Mouse (Mus musculus): ENCODE measurements around the gene Patz1.

The Patz1 gene

DNA sequence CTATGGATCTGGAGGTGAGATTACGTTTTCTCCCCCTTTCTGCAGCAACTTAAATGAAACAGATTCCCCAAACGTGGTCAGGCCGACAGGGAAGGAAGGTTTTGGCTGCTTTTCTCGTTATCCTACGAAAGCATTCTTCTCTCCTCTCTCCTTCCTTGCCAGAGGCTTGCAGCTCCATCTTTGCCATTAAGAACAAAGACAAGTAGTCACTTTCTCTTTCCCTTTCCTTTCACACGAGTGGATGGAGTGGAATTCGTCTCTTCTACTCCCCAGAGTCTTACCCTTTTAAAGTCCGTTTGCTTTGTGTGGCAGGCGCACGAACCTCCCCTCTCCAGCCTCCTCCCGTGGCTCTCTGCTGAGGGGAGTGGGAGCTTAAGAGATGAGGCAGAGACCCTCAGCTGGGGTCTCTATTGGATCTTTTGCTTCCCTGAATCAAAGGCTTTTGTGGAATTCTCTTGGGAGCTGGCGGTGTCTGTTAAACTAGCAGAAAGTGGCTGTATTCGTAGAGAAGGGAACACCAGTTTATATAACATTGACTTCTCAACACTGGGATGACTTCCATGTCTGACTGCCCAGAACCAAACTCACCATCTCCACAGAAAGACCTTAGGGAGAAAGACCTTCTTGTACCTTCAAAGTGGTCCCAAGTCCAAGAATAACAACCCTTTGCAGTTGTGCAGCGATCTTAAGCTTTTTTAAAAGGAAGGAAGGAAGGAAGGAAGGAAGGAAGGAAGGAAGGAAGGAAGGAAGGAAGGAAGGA, 42.5 kb downstream of the Patz1 start:
- peak in 1 of 2 experiments; percentile 28 for DNase-seq

DNA sequence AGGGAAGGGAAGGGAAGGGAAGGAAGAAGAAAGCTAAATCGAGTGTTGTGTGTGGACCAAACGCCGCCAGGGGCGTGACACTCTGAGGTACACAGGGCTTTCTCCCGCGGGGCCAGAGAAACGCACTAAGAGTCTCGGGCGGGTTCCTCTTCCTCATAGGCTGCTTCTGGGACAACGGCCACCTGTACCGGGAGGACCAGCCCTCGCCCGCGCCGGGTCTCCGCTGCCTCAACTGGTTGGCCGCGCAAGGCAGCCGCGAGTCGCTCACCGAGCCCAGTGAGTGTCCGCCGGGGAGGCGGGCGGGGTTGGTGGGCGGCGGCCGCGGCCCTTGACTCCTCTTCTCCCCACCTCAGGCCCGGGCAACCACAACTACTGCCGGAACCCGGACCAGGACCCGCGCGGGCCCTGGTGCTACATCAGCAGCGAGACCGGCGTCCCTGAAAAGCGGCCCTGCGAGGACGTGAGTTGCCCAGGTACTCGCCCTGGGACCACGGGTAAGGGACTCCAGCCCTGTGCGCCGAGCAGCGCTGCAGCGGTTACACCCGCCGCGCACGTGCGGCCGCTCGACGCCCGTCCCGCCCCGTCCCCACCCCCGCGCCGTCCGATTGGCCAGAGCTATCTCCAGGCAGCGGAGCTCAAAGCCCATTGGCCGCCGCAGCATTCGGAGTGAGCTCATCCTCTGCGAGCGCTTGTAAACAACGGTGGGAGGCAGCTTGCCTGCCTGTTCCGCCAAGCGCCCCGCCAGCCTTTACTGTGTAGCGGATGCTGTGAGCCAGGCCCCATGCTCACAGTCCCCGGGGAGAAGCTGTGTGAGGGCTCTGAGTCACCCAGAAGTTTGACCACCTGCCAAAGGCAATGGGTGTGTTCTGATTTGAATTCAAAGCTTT, 43.3 kb downstream of the Patz1 start:
- peak; percentile 92 to 96 for DNase-seq

DNA sequence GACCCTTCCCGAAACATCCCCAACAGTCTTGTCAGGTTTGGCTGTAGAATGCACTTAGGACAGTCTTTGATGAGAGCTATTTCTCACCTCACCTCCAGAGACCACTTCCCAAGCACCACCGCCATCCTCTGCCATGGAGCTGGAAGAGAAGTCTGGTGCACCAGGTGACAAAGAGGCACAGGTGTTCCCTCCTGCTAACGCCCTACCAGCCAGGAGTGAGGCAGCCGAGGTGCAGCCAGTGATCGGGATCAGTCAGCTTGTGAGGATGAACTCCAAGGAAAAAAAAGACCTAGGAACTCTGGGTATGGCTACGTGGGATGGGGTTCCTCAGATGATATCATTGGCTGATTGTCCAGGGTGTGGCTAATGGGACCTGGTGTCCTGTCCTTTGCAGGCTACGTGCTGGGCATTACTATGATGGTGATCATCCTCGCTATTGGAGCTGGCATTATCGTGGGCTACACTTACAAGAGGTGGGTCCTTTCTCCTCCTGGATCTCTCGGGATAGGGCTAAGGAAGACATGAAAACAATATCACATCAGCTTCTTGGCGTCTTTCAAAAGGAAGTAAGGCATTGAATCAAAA, 44.5 kb downstream of the Patz1 start:
- DNase-seq = no peak

DNA sequence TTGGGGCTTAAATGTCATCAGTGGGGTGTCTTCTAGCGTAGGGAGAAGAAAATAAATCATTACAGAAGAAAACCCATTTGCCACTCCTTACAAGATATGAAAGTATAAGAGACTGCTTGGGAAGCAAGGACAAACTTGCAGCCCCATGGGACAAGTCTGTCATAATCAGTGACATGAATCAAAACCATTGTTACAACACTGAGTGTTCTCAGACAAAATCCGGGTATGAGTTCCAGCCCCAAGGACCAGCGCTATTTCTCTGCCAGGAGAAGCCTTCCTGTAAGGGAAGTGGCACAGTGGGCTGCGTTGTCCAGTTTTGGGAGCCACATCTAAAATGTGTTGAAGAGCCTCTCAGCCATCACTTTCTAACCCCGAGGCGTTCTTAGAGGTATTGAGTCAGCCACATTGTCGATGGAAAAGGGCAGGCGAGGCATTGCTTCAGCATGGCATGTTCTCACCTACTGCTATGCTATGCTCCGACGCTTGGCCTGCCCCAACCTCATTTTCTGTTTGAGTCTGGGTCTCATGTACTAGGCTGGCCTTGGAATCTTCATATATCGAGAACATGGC, 45.6 kb downstream of the Patz1 start:
- DNase-seq = no peak

DNA sequence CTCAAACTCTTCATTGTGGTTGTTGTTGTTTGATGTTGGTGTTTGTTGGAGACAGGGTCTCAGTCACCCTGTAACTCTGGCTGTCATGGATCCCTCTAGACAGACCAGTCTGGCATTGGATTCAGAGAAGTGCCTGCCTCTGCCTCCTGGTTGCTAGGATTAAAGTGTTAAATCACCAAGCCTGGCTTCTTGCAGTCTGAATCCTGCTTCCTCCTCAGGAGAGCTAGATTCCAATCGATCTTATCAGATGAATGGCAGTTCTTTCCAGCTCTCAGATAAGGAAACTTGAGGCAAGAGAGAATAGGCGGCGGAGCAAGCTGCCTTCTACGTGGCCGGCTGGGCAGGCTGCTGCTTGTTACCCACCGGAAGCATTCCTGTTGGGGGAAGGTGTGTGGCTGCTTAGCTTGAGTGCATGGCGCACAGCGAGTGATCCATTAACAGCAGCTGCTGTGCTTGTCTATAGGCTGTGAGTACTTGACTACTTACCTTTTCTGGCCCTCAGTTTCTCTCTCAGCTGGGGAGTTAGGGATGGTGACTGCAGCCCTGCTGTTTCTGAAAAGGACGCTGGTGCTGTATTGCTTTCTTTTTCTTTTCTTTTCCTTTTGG, 46.1 kb downstream of the Patz1 start:
- DNase-seq = peak in 1 of 2 experiments; percentile 45

DNA sequence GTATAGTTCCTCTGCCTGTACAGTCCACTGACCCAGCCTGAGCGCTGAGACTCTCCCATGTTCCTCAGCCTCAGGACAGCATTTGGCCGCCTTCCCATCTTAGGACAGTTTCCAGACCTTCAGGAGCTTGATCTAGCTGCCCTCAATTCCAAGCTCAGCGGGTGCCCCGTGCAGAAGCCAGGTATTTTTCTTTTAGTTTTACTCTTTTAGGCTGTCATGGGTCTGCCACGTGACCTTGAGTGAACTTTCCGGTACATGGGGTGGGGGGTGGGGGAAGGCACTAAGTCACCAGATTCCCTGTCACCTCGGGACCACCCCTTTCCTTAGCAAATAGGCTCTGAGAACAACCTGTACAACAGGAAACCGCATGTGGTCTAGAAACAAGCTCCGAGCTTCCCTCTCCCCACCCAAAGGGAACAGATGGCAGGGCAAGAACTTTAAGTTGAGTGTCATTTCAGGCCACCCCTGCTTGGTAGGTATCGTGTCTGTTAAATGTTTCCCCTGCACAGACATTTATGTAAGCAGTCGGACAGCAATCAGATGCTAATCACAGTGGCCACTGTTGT, 47.1 kb downstream of the Patz1 start:
- DNase-seq = peak; percentile 37 to 47

DNA sequence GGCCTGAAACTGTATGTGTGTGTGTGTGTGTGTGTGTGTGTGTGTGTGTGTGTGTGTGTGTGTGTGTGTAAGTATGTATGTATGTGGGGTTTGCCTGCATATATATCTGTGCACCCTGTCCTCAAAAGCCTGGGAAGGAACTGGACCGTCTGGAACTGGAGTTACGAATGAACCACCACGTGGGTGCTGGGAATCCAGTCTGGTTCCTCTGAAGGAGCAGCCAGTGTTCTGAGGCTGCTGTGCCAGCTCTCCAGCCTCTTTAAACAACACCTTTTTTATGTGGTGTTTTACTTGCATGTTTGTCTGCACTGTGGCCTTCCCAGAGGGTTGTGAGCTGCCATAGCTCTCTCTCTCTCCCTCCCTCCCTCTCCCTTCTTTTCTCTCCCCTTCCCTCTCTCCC, 47.9 kb downstream of the Patz1 start:
- no peak for DNase-seq

DNA sequence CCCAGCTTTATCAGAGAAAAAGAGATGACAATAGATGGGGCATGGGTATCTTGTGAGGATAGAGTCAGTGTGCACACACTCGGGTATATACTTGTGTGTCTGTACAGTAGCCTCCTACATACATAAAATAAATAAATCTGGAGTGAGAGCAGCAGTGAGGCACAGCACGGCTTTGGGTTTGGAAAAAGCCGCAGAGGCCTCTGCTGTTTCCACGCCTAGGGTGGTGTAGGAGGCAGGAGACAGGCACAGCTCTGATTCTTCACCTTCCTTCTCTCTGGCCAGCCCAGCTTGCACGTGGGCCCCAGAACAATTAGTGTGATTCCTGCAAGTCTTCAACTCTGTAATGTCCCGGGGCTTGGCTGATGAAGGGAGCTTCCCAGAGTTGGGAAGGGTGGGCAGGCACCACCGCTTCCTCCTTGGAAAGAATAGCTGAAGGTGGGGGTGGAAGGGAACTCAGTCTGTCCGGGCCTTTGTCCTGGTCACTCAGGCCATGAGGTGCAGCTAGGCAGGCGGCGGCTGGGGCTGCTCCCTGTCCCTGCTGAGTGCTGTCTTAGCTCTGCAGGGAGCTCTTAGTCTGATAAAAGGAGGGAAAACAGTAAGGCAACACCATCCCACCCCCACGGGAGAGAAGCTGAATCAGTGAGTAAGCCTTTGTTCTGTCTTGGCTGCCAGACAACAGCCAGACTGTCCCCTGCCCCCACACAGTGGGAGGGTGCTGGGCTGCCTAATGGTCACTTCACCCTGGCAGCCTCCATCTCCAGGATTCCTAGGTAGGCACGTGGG, 48.7 kb downstream of the Patz1 start:
- peak; percentile 50 to 68 for DNase-seq

DNA sequence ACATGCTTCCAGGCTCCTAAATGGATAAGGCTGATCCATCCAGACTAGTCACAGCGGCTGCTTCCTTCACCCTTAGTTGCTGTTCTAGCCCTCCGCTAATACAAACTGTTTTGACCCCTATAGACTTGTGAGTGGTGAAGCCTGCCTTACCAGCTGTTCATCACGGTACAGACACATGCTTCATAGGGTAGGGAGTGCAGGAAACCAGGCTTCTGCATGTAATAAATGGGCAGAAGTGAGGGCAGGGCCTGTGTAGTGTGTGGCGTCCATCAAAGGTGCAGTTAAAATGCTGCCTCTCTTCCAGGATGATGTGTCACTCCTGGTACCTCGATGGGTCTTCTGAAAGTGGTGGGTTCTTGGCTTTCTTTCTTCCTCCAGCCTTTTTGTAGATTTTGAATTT, 49.3 kb downstream of the Patz1 start:
- no peak for DNase-seq

DNA sequence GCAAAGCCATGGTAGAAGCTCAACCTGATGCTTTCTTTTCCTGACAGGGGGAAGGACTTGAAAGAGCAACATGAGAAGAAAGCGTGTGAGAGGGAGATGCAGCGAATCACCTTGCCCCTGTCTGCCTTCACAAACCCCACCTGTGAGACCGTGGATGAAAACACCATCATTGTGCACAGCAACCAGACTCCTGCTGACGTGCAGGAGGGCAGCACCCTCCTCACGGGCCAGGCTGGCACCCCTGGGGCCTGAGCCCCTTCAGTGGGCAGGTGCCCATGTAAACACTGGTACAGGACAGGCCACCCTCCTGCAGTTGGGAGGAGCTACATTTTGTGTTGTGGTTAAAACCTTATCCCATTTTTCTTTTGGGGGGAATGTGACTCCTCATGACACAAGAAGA, 52.8 kb downstream of the Patz1 start:
- DNase-seq = no peak

DNA sequence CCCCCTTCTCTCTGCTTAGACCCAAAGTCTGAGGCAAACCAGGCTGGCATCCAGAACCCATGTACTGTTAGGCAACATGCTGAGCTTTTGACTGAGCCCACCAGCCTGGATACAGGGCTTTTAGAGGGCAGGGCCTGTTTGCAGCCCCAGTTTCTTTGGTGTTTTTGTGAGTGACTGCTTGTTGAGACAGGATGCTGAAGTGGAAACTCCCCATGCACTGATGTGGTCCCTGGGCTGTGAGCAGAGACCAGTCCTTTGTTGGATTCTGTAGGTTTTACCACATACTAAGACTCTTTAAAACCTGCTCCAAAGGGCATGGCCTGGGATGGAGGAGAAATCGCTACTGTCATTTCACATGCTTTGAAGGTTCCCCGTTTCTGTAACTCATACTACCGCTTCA, 56.2 kb downstream of the Patz1 start:
- no peak for DNase-seq

DNA sequence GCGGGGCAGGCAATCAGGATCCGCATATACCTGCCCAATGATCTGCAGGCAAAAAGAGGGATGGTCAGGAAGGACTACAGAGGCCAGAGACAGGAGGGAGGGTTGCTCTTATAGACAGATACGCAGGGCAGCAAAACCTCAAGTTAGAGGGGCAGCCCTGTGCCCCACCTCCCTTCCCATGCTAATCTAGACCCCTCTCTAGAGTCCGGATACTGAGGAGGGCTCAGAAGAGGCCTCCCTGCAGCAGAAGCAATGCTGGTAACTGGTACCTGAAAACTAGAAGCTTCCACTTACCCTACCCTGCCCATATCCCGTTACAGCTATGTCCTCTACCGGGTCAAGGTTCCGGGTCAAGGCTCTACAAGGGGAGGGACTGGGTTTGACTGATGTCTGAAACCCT, 57.7 kb downstream of the Patz1 start:
- DNase-seq = no peak

DNA sequence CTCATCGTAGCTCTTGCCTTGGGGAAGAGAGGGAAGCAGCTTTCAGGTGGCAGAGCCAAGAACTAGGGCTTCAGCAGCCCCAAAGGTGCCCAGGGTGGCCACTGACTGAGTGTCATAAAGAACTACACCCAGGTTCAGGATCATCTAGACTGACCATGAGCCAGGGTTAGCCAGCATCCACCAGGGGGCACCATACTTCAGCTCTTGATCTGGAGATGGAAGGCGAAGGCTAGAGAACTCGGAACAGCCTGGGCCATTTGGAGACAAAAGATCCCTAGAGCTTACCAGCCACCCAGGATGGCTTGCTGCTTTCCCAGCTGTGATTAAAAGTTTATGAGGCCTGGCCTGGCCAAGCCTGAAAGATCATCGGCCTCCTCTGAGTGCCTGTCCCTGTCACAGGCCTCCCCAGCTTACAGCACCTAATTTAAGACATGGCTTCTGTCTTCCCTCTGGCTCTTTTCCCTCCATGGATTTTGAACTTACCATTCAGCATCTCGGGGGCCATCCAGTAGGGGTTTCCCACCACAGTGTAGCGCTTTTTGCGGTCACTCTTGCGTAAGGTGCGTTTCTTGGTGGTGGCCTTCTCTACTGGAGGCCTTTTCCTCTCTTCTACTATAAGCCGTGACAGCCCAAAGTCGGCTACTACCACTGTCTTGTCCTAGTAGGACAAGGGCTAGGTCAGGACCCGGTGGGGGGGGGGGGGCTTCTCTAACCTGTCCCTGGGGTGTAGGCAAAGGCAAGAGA, 58.6 kb downstream of the Patz1 start:
- peak; percentile 93 to 94 for DNase-seq

DNA sequence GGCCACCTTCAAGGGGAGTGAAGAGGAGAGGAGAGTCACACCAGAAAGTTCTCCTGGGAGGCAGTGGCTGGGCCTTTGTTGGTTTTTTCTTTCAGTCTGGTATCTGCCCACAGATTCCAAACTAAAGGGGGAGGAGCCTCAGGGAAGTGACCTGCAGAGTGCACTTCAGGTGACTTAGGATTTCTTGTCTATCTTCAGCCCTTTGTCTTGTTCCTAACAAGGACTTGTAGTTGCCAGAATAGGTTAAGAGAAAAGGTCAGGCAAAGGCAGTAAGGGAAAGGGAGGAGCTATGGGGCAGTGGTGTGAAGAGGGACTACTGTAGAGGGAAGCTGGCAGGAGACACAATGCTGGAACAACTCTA, 59.1 kb downstream of the Patz1 start:
- no peak for DNase-seq

DNA sequence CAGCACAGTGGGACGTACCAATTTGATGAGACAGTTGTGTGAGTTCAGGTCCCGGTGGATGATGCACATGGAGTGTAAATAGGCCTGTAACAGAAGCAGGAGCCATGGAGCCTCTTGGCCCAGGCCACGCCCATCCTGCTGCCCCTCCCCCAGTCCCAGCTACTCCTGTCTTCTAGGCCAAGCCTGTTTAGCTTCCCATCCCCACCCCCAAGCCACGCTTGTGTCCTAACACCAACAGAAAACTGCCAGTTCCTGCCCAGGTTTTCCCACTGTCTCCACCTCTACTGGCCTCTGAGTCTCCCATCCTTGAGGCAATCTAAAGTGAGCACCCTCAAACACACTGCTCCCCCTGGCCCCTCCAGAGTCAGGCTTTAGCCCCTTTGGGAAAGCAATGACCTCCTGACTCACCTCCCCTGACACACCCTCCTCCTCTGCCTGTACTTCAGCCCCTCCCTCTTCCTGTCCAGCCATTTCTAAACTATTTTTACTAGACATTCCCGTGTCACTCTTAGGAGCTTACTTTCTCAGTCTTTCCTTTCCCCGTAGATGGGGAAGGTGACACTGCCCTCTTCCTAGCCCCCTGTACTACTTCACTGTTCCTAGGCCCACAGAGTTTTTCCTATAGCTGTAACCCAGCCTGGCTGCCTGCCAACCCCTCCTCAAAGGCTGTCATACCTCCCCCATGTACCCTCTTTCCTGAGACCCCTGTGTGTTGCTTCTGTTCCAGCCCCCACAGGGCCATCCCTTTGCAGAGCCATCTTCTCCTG, 60.1 kb downstream of the Patz1 start:
- peak; percentile 76 to 82 for DNase-seq

DNA sequence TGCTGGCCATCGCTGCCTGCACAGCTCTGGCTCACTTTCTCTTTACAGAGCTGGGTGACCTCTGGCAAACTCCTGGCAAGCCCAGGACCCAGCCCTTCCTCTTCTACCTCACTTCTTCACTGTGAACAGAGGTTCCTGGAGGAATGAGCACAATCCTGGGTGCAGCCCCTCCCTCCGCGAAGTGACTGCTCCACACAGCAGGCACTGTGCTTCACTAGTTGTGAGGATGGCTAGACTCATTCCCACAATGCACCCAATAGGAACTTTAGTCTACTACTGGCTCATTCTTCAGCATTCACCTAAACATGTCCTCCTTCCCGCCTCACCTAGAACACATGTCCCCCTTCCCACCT, 60.6 kb downstream of the Patz1 start:
- DNase-seq = no peak

DNA sequence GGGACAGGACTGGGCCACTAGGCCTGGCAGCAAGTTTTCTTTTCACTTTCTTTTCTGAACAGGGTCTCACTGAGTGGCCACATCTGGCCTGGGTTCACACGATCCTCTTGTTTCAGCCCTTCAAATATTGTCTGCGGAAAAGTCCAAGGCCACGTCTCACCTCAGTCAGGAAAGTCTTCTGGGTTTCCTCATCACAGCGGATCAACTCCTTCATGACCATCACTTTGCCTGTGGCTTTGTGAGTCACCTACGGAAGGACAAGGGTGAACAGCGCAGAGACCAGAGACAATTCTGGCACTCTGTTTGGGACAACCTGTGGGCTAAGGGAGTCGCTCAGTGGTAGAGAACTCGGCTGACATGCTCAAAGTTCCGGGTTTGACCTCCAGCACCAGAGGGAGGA, 63.5 kb downstream of the Patz1 start:
- DNase-seq = no peak

DNA sequence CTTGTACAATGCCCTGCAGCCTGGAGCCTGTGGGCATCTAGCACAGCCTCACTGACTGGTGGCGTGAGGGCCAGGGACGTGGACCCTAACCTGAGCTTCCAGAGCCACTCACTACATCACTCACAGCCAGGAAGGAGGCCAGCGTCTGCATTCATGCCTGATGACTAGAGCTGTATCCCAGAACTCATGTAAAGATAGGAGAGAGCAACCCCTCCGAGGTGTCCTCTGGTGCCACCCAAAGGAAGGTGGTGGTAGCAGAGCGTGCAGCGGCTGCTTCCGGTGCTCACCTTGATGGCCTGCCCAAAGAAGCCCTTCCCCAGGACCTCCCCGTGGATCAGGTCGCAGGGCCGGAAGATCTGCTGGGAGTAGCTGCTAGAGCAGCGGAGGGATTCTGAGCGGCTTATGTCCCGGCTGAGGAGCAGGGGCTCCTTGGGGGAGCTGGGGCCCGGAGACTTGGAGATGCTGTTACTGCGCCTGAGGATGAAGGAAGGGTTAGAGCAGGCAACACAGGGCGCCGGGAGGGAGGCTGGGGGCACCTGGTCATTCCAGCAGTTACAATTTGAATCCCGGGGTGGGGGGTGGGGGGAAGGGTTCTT, 64.4 kb downstream of the Patz1 start:
- peak; percentile 42 to 46 for DNase-seq
